Mouse (Mus musculus) embryonic stem cell, embryonic (primary cell): ENCODE data around the gene Nop9.

Experiments used
- CTCF ChIA-PET, 4 experiments: fragments of 300-600 bp in 2 of 4; fragments of 350-600 bp in 2 of 4; sonication (Branson Sonifier 250); formaldehyde crosslinking; loops; one replicate each; lab custom pipeline; 2022; ENCODE audit warnings: inconsistent platforms in 2 of 4; lab: Charles Lee
- POLR2A ChIA-PET, 4 experiments: fragments of 300-600 bp in 2 of 4; fragments of 350-600 bp in 2 of 4; sonication (Branson Sonifier 250); formaldehyde crosslinking; loops; one replicate each; lab custom pipeline; 2022; ENCODE audit warnings: antibody characterized with exemption in 4 of 4, inconsistent platforms in 1 of 4; lab: Charles Lee

Nop9 gene

DNA sequence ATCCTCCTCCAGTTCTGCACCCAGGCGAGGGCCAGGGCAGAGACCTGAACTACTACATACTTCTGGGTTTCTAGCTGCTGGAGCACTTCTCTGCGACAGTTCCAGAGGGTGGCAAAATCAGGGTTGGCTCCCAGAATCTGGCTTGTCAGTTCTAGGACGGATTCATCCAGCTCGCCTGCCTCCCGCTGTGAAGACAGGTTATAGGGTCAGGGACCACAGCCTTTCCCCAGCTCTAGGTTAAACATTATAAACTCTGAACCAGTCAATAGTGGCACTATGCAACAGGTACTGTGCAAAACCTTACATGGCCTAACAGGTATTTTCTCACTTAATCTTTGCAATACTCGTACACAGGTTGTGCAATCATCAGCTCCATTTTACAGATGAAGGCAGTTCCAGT lies 24.4 kb upstream of the Nop9 start:
- ChIA-PET CTCF (interaction anchor here (0.5 to 2.2 kb wide), 32 partner anchors 9 to 796 kb away, joined by 3 to 21 read pairs (median 4); partner anchors contain the start of genes Mdp1 (in 3 of the 4), A730061H03Rik (in 2 of the 4), Dcaf11 (in 1 of the 4) and Dhrs1 (in 1 of the 4)), POLR2A (interaction anchor here (0.6 to 12.1 kb wide), 95 partner anchors 8 to 808 kb away, joined by 3 to 268 read pairs (median 4); partner anchors contain the start of genes A730061H03Rik (in 4 of the 4), Gmpr2 (in 3 of the 4), Nedd8 (in 3 of the 4) and Tgm1 (in 3 of the 4))

DNA sequence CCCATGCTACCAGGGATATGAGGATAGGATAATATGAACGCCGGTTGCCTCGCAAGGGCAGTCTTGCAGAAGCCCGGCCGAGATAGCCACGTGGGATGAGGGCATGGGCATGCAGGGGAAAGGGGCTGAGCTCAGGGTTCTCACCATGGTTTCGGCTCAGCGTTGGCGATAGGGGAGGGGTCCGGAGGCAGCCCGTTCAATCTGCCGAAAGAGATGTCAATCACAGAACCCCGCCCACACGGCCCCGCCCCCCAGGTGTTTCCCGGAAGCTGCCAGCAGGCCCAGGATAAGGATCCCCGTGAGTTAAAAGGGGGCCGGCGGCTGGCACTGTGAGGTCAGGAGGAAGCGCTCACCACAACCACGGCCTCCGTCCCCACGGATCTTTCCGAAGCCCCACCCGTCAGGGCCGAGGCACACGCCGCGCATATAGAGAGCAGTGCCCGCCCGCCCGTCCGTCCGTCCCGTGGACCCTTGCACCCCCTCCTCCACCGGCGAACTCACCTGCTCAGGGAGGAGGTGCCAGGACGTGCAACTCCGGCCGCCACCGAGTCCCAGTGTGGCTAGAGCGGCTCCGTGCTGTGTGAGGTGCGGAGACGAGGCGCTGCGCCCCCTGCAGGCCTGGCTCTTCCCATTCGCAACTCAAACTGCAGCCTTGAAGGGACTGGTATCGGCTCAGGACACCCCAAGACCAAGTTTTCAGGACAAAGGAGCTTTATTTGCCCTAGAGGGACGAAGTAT lies 23.6 kb upstream of the Nop9 start, which contains the start of gene Rabggta:
Gene Rabggta (minus strand): TSS at position 564 of the 738 bp plus-strand sequence.
- ChIA-PET CTCF (interaction anchor here (0.6 to 2.2 kb wide), 35 partner anchors 8 to 574 kb away, joined by 3 to 21 read pairs (median 4); partner anchors contain the start of genes Mdp1 (in 4 of the 4), A730061H03Rik (in 2 of the 4), Dcaf11 (in 1 of the 4) and Dhrs1 (in 1 of the 4)), POLR2A (interaction anchor here (0.6 to 12.1 kb wide), 104 partner anchors 8 to 1790 kb away, joined by 3 to 268 read pairs (median 4); partner anchors contain the start of genes Tgm1 (in 4 of the 4), A730061H03Rik (in 3 of the 4), Gmpr2 (in 3 of the 4) and Nedd8 (in 3 of the 4))

DNA sequence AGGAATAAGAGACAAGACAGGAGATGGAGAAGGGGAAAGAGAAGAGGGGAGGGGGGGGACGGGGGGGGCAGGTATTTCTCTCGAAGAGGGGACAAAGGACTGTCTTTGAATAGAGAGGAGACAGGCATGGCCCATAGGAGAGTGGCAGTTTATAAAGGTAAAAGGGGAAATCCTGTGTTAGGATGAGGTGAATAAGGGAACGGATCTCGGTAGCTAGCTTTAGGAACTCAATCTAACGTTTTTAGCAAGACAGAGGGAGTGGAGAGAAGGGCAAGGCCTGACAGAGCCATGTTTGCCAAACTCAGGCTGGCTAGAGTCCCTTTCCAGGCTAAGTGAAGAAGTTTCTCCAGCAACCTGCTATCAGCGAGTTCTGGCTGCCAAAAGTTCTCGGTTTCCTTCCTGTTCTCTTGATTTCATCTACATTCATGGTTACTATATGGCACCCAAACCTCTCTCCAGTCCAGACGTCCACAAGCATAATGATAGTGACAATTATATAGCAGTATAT lies 23.0 kb upstream of the Nop9 start:
- CTCF ChIA-PET = interaction anchor here (0.5 to 2.2 kb wide), 26 partner anchors 8 to 596 kb away, joined by 3 to 21 read pairs (median 3); partner anchors contain the start of genes Mdp1 (in 3 of the 4), A730061H03Rik (in 1 of the 4), Dcaf11 (in 1 of the 4) and Dhrs1 (in 1 of the 4)

DNA sequence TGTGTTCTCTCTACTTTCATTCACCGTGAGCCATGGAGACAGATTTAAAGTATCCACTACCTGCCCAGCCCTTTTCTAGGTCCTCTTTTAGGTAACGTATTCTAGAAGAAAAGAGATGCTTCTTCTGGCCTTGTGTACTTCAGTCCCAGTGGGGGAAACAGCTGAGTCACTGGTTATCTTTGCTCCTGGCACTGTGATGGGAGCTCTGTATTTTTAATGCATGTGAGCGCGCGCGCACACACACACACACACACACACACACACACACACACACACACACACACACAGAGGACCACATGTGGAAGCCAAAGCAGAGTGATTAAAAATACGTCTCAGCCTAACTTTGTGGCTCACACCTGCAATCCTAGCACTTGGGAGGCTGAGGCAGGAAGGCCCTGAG lies 22.1 kb upstream of the Nop9 start:
- ChIA-PET CTCF (interaction anchor here (0.5 to 1.6 kb wide), 12 partner anchors 13 to 169 kb away, joined by 3 to 5 read pairs (median 3); partner anchors contain the start of genes Mdp1 (in 2 of the 4), Tinf2 (in 2 of the 4) and Gm49378 (in 1 of the 4)), POLR2A (interaction anchor here in 3 of 4 experiments (0.6 to 12.1 kb wide), 12 partner anchors 11 to 106 kb away, joined by 3 to 268 read pairs (median 30); partner anchors contain the start of genes Tgm1 (in 3 of the 3), Gmpr2 (in 2 of the 3), Nedd8 (in 2 of the 3) and Tinf2 (in 1 of the 3))

More for the DNA sequence above, 23.0 kb upstream of the Nop9 start:
- POLR2A ChIA-PET = interaction anchor here (0.6 to 12.1 kb wide), 54 partner anchors 7 to 1790 kb away, joined by 3 to 268 read pairs (median 6); partner anchors contain the start of genes Tgm1 (in 4 of the 4), Gmpr2 (in 2 of the 4), Nedd8 (in 2 of the 4) and Rec8 (in 2 of the 4)

DNA sequence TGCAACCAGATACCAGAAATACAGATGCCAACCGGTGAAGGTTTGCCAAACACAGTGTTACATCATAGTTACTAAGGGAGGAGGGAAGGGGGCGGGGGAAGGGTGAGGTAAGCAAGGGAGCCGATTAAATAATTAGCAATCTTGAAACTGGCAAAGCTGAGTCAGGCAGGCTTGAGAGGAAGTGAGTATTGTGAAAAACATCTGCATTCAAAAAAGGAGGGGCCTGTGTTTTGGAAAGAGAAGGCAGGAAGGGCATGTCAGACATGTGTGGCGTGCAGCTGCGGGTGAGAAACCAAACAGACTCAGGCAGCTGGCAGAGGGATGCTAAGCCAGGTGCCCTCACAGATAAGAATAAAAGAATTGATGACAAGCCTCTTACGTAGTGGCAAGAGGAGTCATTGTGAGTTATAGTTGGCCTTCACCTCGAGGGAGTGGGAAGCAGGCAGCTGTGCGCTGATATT lies 21.1 kb upstream of the Nop9 start:
- CTCF ChIA-PET = interaction anchor here in 2 of 4 experiments (0.6 to 0.9 kb wide), 2 partner anchors 10 kb away, joined by 3 to 4 read pairs; no protein-coding TSS in a partner anchor

DNA sequence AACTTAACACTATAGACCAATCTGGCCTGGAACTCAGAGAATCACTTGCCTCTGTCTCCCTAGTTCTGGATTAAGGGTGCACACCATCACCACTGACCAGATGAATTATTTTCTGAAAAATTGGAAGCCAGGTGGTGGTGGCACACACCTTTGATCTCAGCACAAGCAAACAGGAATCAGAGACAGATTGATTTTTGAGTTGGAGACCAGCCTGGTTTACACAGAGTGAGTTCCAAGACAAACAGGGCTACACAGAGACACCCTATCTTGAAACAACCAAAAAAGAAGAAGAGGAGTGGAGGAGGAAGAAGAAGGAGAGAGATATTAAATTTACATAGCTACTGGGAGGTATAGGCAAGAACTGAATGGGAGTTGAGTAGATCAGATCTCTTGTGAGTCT lies 19.2 kb upstream of the Nop9 start:
- POLR2A ChIA-PET = interaction anchor here in 2 of 4 experiments (0.6 to 1.1 kb wide), 3 partner anchors 9 to 172 kb away, joined by 3 to 4 read pairs (median 3); partner anchors contain the start of genes Gmpr2 (in 1 of the 2) and Nedd8 (in 1 of the 2)
- CTCF ChIA-PET = interaction anchor here in 2 of 4 experiments (0.7 to 1.1 kb wide), 2 partner anchors 18 kb away, joined by 3 read pairs; no protein-coding TSS in a partner anchor

More for the DNA sequence above, 21.1 kb upstream of the Nop9 start:
- POLR2A ChIA-PET = interaction anchor here in 2 of 4 experiments (0.8 to 12.1 kb wide), 10 partner anchors 10 to 64 kb away, joined by 3 to 268 read pairs (median 5); partner anchors contain the start of genes Gmpr2 (in 2 of the 2), Nedd8 (in 2 of the 2), Mdp1 (in 1 of the 2) and Tgm1 (in 1 of the 2)

GRCm38 (mm10) chr14:55727889-55728685 lies 17.4 kb upstream of the Nop9 start:
- ChIA-PET CTCF (interaction anchor here in 2 of 4 experiments (0.6 to 1.6 kb wide), 2 partner anchors 15 to 579 kb away, joined by 3 to 4 read pairs; no protein-coding TSS in a partner anchor), POLR2A (interaction anchor here in 3 of 4 experiments (0.6 to 3.8 kb wide), 5 partner anchors 8 to 84 kb away, joined by 3 to 26 read pairs (median 3); partner anchors contain the start of genes Gmpr2 (in 1 of the 3), Nedd8 (in 1 of the 3), Rabggta (in 1 of the 3) and Tm9sf1 (in 1 of the 3))

- POLR2A ChIA-PET = interaction anchor here in 3 of 4 experiments (0.6 to 3.8 kb wide), 8 partner anchors 9 to 1022 kb away, joined by 3 to 26 read pairs (median 4); partner anchors contain the start of genes Rabggta (in 2 of the 3) and Tinf2 (in 1 of the 3)
- CTCF ChIA-PET = interaction anchor here in 2 of 4 experiments (0.8 to 1.8 kb wide), 4 partner anchors 8 to 16 kb away, joined by 3 to 5 read pairs (median 4); partner anchors contain the start of genes Dhrs1 (in 1 of the 2), Nop9 (in 1 of the 2) and Rabggta (in 1 of the 2)
These were observed 15.4 kb upstream of the Nop9 start for GRCm38 (mm10) chr14:55730116-55730515.

DNA sequence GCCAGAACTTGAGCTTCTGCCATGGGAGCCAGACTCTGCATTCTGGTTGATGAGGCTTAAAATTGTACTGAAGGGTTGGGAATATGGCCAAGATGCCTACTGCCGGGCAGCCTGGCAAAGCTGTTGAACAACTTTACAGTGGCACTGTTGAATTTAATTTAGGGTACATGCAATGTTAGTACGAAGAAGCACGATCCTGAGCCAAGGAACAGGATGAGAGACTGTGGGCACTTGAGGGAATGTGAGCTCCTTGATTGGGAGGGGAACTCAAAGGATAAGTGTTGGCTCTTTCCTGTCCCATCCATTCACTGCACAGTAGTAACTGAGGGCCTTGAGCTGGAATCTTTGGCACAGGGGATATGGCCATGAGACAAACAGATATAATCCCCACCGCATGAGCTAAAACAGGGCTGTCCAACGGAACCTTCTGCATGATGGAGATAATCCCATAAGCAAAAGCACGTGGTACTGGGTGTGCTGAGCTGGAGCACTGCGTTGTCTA lies 14.9 kb upstream of the Nop9 start:
- POLR2A ChIA-PET = interaction anchor here (0.6 to 3.8 kb wide), 9 partner anchors 9 to 1021 kb away, joined by 3 to 26 read pairs (median 3); partner anchors contain the start of genes Rabggta (in 3 of the 4), Mphosph8 (in 1 of the 4) and Tinf2 (in 1 of the 4)
- CTCF ChIA-PET = interaction anchor here in 3 of 4 experiments (0.8 to 1.8 kb wide), 6 partner anchors 8 to 58 kb away, joined by 3 to 6 read pairs (median 4); partner anchors contain the start of genes Rabggta (in 2 of the 3), Dhrs1 (in 1 of the 3), Nedd8 (in 1 of the 3) and Nop9 (in 1 of the 3)

- ChIA-PET POLR2A (interaction anchor here in 3 of 4 experiments (1.1 to 4.9 kb wide), 13 partner anchors 9 to 173 kb away, joined by 3 to 61 read pairs (median 7); partner anchors contain the start of genes Rabggta (in 3 of the 3), A730061H03Rik (in 1 of the 3), Gmpr2 (in 1 of the 3) and Mdp1 (in 1 of the 3)), CTCF (interaction anchor here in 2 of 4 experiments (0.8 to 2.9 kb wide), 5 partner anchors 10 to 421 kb away, joined by 3 to 14 read pairs (median 3); partner anchors contain the start of genes Dhrs1 (in 1 of the 2), Nop9 (in 1 of the 2) and Tinf2 (in 1 of the 2))
These were observed 11.6 kb upstream of the Nop9 start for GRCm38 (mm10) chr14:55733889-55734288.

- POLR2A ChIA-PET = interaction anchor here in 3 of 4 experiments (0.7 to 4.9 kb wide), 22 partner anchors 8 to 174 kb away, joined by 3 to 61 read pairs (median 4); partner anchors contain the start of genes Rabggta (in 3 of the 3), Psme2 (in 2 of the 3), Rnf31 (in 2 of the 3) and Tinf2 (in 2 of the 3)
- CTCF ChIA-PET = interaction anchor here in 3 of 4 experiments (0.6 to 2.9 kb wide), 6 partner anchors 9 to 181 kb away, joined by 3 to 14 read pairs (median 4); no protein-coding TSS in a partner anchor
These were observed 10.6 kb upstream of the Nop9 start for GRCm38 (mm10) chr14:55734869-55735268.

- POLR2A ChIA-PET = interaction anchor here in 3 of 4 experiments (0.7 to 4.9 kb wide), 22 partner anchors 7 to 175 kb away, joined by 3 to 61 read pairs (median 4); partner anchors contain the start of genes Rabggta (in 3 of the 3), Psme2 (in 2 of the 3), Rnf31 (in 2 of the 3) and Tinf2 (in 2 of the 3)
- CTCF ChIA-PET = interaction anchor here in 3 of 4 experiments (0.6 to 2.9 kb wide), 6 partner anchors 8 to 182 kb away, joined by 3 to 14 read pairs (median 4); no protein-coding TSS in a partner anchor
These were observed 10.2 kb upstream of the Nop9 start for GRCm38 (mm10) chr14:55735334-55735733.

DNA sequence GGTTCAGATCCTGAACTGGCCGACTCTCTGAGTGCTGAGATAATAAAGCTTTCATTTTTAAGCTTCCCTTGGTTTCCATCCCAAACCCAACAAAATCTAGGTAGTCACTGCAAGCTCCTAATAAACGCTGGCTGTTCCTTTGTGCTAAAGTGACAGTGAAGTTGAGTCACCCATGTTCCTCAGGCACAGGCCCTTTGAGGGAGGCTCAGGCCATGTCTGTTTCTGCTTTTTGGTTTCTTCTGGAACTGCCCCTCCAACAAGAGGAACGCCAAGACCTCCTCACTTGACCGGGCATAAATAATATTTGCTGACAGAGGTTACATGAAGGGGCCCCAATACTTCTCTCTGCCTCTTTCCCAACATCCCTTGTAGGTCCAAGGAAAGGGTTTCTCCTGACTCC lies 9.7 kb upstream of the Nop9 start:
- CTCF ChIA-PET = interaction anchor here in 2 of 4 experiments (1.1 to 2.9 kb wide), 3 partner anchors 8 to 128 kb away, joined by 3 to 14 read pairs (median 3); partner anchors contain the start of gene Rabggta (in 1 of the 2)
- POLR2A ChIA-PET = interaction anchor here in 3 of 4 experiments (0.7 to 4.9 kb wide), 19 partner anchors 8 to 175 kb away, joined by 3 to 61 read pairs (median 4); partner anchors contain the start of genes Rabggta (in 3 of the 3), Tinf2 (in 2 of the 3), A730061H03Rik (in 1 of the 3) and Gmpr2 (in 1 of the 3)

DNA sequence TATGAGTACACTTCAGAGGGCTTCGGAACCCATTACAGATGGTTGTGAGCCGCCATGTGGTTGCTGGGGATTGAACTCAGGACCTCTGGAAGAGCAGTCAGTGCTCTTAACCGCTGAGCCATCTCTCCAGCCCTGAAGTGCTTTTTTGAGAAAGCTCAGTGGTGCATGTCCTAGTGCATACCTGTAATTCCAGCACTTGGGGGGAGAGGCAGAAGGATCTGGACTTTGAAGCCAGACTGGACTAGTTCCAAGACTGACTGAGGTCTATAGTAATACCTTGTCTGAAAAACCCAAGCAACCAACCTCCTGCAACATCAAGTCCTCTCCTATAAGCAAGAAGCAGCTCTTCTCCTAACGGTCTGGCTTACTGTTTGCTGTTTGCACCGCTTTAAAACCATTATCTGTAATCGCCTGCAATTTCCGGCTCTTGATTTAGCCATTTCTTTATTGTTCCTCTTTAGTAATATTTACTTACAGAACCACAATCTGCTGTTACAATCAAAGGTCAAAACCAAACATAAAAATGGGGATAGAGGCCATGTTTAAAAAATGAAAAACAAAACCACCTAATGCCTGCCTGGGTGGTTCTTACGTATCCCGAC lies 8.3 kb upstream of the Nop9 start:
- ChIA-PET CTCF (interaction anchor here in 2 of 4 experiments (0.7 to 1.2 kb wide), 2 partner anchors 15 to 128 kb away, joined by 3 read pairs; partner anchors contain the start of gene Rabggta (in 1 of the 2)), POLR2A (interaction anchor here in 3 of 4 experiments (1.1 to 4.9 kb wide), 6 partner anchors 9 to 17 kb away, joined by 3 to 61 read pairs (median 4); partner anchors contain the start of genes Rabggta (in 2 of the 3), Dhrs1 (in 1 of the 3) and Nop9 (in 1 of the 3))
